Mouse (Mus musculus) lung, postnatal 0 days (tissue): ENCODE data around the gene Rbfox2. TPM values are rescaled to one million over a fixed set of nuclear protein-coding genes. Genes with fewer than 3 reads are reported as not detected.

Source experiments
- ATAC-seq: fragments of 200-750 bp; cut with Nextera tagmentation; 2 replicates; pipeline ENCODE4 v1.8.0; 2017; ENCODE audit warnings: moderate library complexity
- DNase-seq: peaks from one replicate; pipeline ENCODE4 v3.0.0-alpha.2; 2016; ENCODE audit warnings: low spot score
- H3K27ac ChIP-seq: fragments of 300-500 bp; sonication (generic); 2 replicates; pipeline ENCODE4 v1.5.1; 2014; ENCODE audit warnings: antibody characterized with exemption, mild to moderate bottlenecking, low read length, mixed read lengths
- H3K27me3 ChIP-seq: fragments of 300-500 bp; sonication (generic); replicated peaks from 2 replicates; pipeline ENCODE4 v1.6.1; 2014; ENCODE audit warnings: low read length, mixed read lengths; ENCODE audit not compliant: insufficient read depth
- H3K36me3 ChIP-seq: fragments of 300-500 bp; sonication (generic); 2 replicates; pipeline ENCODE4 v1.6.1; 2014; ENCODE audit warnings: low read length, mixed read lengths; ENCODE audit not compliant: insufficient read depth
- H3K4me1 ChIP-seq: fragments of 300-500 bp; sonication (generic); 2 replicates; pipeline ENCODE4 v1.6.1; 2014; ENCODE audit warnings: antibody characterized with exemption, low read depth, low read length, mixed read lengths; ENCODE audit not compliant: insufficient read depth
- H3K4me2 ChIP-seq: fragments of 300-500 bp; sonication (generic); replicated peaks from 2 replicates; pipeline ENCODE4 v1.6.1; 2014; ENCODE audit warnings: low read depth, mild to moderate bottlenecking, low read length, moderate library complexity, mixed read lengths
- H3K4me3 ChIP-seq: fragments of 300-500 bp; sonication (generic); 2 replicates; pipeline ENCODE4 v1.5.1; 2014; ENCODE audit warnings: low read depth, low read length
- H3K9ac ChIP-seq: fragments of 300-500 bp; sonication (generic); replicated peaks from 2 replicates; pipeline ENCODE4 v1.6.1; 2014; ENCODE audit warnings: low read depth, mild to moderate bottlenecking
- H3K9me3 ChIP-seq: fragments of 300-500 bp; sonication (generic); 2 replicates; pipeline ENCODE4 v1.6.1; 2016; ENCODE audit warnings: low read length, mixed read lengths
- CTCF ChIP-seq: IDR thresholded peaks from 2 replicates; pipeline ENCODE4 v1.5.1; 2016; ENCODE audit warnings: antibody characterized with exemption, mild to moderate bottlenecking
- EP300 ChIP-seq: IDR thresholded peaks from 2 replicates; pipeline ENCODE4 v1.6.1; 2016; ENCODE audit warnings: antibody characterized with exemption, mild to moderate bottlenecking, control low read depth
- WGBS: fragments of 180-500 bp; shearing (Covaris S2); extraction: QIAGEN DNeasy Blood & Tissue Kit; methylation state at CpG from one replicate; pipeline ENCODE4 v1.1.7; 2014; 5-methylcytosine and 5-hydroxymethylcytosine counted together
- polyA plus RNA-seq: library from polyadenylated mRNA; unstranded; fragments of >200 nt; fragmentation: Nextera tagmentation; extraction: Ambion mirVana; gene quantifications from 2 replicates; pipeline ENCODE4 v1.2.1, GENCODE M21; 2015

The Rbfox2 gene
- polyA plus RNA-seq, 1 experiment from 2014 or later = 17.4 TPM

GRCm38 (mm10) chr15:77245418-77246365 lies 61.1 kb downstream of the Rbfox2 start:
- no peak overlapping the region for H3K9ac ChIP-seq
- H3K27ac ChIP-seq = no peak overlapping the region
- peaks cover 10% of the 10 kb centered on the region; the same call in 1 of the 2 replicates for H3K4me1 ChIP-seq
- H3K4me2 ChIP-seq = no peak overlapping the region
- H3K27me3 ChIP-seq = no peaks in the 10 kb centered on the region
- no peaks in the 10 kb centered on the region for H3K36me3 ChIP-seq
- 13% methylated on average over 11 of the region's 11 CpGs for WGBS
- TF ChIP-seq CTCF (no peak), EP300 (peak; percentile 29; the same call in 1 of the 2 replicates)
- no peak overlapping the region for H3K4me3 ChIP-seq
- no peaks in the 10 kb centered on the region for H3K9me3 ChIP-seq
- peak; percentile 84 for DNase-seq
- peak; percentile 91 for ATAC-seq

GRCm38 (mm10) chr15:77244634-77245033 lies 62.2 kb downstream of the Rbfox2 start:
- DNase-seq = no peak
- WGBS = 63% methylated on average over 5 of the region's 5 CpGs
- H3K9ac ChIP-seq = no peak overlapping the region

GRCm38 (mm10) chr15:77243876-77244560 lies 62.8 kb downstream of the Rbfox2 start:
- no peaks in the 10 kb centered on the region for H3K9me3 ChIP-seq
- no peaks in the 10 kb centered on the region for H3K27me3 ChIP-seq
- no peaks in the 10 kb centered on the region for H3K36me3 ChIP-seq
- H3K9ac ChIP-seq = no peak overlapping the region
- peaks cover 14% of the 10 kb centered on the region; the same call in 1 of the 2 replicates for H3K4me1 ChIP-seq
- ATAC-seq = peak; percentile 44; the same call in 1 of the 2 replicates
- H3K4me3 ChIP-seq = no peak overlapping the region
- H3K4me2 ChIP-seq = no peak overlapping the region
- WGBS = 75% methylated on average over 5 of the region's 5 CpGs
- TF ChIP-seq CTCF (no peak), EP300 (peak; percentile 28; the same call in 1 of the 2 replicates)
- DNase-seq = peak; percentile 77
- H3K27ac ChIP-seq = no peak overlapping the region

More at GRCm38 (mm10) chr15:77244634-77245033, 62.2 kb downstream of the Rbfox2 start:
- TF ChIP-seq CTCF = no peak
- no peak for TF ChIP-seq EP300
- H3K27me3 ChIP-seq = no peaks in the 10 kb centered on the region
- no peaks in the 10 kb centered on the region for H3K36me3 ChIP-seq
- no peak overlapping the region for H3K27ac ChIP-seq
- H3K4me2 ChIP-seq = no peak overlapping the region
- peaks cover 12% of the 10 kb centered on the region; the same call in 1 of the 2 replicates for H3K4me1 ChIP-seq
- H3K9me3 ChIP-seq = no peaks in the 10 kb centered on the region
- ATAC-seq = no peak
- H3K4me3 ChIP-seq = no peak overlapping the region

GRCm38 (mm10) chr15:77240607-77241006 lies 66.2 kb downstream of the Rbfox2 start:
- no peak overlapping the region for H3K27ac ChIP-seq
- no peak for DNase-seq
- no peak overlapping the region for H3K4me3 ChIP-seq
- H3K9ac ChIP-seq = no peak overlapping the region
- WGBS = 86% methylated on average over 4 of the region's 4 CpGs
- no peaks in the 10 kb centered on the region for H3K36me3 ChIP-seq
- H3K4me2 ChIP-seq = no peak overlapping the region
- H3K27me3 ChIP-seq = no peaks in the 10 kb centered on the region
- H3K4me1 ChIP-seq = peaks cover 14% of the 10 kb centered on the region
- TF ChIP-seq CTCF (no peak), EP300 (no peak)
- ATAC-seq = no peak
- H3K9me3 ChIP-seq = no peaks in the 10 kb centered on the region

- H3K9ac ChIP-seq = no peak overlapping the region
- WGBS = 44% methylated on average over 4 of the region's 4 CpGs
- no peaks in the 10 kb centered on the region for H3K27me3 ChIP-seq
- H3K4me3 ChIP-seq = no peak overlapping the region
- DNase-seq (no peak), ATAC-seq (no peak)
- no peaks in the 10 kb centered on the region for H3K36me3 ChIP-seq
- H3K4me1 ChIP-seq = peaks cover 15% of the 10 kb centered on the region
- no peak for TF ChIP-seq CTCF
- no peak for TF ChIP-seq EP300
- no peak overlapping the region for H3K4me2 ChIP-seq
- no peak overlapping the region for H3K27ac ChIP-seq
- no peaks in the 10 kb centered on the region for H3K9me3 ChIP-seq
Measured at GRCm38 (mm10) chr15:77239564-77239963, 67.2 kb downstream of the Rbfox2 start.

GRCm38 (mm10) chr15:77237661-77238060 lies 69.1 kb downstream of the Rbfox2 start:
- Histone ChIP-seq H3K36me3 (no peaks in the 10 kb centered on the region), H3K27ac (no peak overlapping the region), H3K27me3 (no peaks in the 10 kb centered on the region), H3K4me3 (no peak overlapping the region), H3K4me1 (peaks cover 11% of the 10 kb centered on the region), H3K4me2 (no peak overlapping the region), H3K9ac (no peak overlapping the region), H3K9me3 (no peaks in the 10 kb centered on the region)
- ATAC-seq (no peak), DNase-seq (no peak)
- no peak for TF ChIP-seq EP300
- TF ChIP-seq CTCF = peak; percentile 8; the same call in 1 of the 2 replicates
- 43% methylated on average over 1 of the region's 1 CpGs for WGBS
